Mouse (Mus musculus): Measurements from ENCODE around the gene 5031439G07Rik. TPM values are rescaled to one million over a fixed set of nuclear protein-coding genes. Genes with fewer than 3 reads are reported as not detected.
"Not testable (repeated sequence)": the region's sequence is repeated elsewhere in the genome, so short reads cannot be mapped to it uniquely, and the experiment has no call there.

Gene 5031439G07Rik
- polyA plus RNA-seq, 1 experiment, result 59.7 TPM

DNA sequence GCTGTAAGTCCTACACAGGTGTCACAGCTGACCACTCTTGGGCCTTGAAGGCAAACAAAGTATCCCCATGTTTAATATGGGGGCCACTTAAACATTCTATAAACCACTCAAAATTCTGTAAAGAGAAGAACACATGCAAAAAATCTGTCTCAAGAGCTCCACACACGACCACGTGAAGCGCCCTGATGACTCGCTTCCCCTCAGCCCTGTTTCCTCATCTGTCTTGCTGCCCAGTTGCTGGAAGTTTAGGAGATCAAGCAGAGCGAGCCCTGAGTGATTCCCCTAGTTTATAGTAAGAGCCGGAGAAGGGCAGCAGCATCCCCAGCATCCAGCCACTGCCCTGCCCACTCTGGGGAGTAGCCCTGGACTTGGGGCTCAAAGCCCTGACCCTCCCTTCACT, 28.5 kb downstream of the 5031439G07Rik start:
- DNase-seq (ENCODE audit: extremely low spot score in 1 of 2, low spot score in 1 of 2), result no peak

DNA sequence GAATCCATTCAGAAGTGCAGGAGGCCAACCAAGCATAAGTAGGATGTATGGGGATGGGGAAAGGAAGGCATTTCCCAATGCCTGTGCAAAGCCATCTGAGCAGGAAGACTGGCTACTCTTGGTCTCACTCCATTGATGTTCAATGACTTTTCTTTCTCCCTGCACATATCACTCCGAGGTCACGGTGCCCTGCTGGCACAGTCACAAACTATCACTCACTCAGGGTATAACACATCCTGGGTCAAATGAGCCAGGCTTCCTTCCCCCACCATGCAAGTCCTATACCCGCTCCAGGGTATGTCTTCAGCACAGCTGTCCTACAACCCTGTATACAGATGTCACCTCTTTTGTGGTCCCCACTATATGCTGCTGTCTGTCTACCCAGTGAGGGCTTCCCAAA, 30.0 kb downstream of the 5031439G07Rik start:
- DNase-seq (ENCODE audit: extremely low spot score in 1 of 2, low spot score in 1 of 2), result no peak

DNA sequence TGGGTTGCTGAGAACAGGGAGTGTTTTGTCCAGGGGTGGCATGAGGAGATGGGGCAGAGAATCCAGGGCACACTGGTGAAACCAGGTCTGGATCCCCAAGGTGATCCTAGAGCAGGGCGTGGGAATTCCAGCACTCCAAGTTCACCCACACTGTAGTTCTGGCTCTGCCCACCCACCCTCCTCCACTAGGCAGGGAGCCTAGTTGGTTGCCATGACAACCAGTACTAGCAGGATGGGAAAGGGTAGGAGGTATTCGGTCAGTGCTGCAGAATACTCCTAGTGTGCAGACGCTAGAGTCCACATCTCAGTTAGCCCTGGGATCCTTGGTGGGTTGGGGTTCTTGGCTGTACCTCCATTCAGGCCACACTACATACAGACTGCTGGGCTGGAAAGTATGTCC, 30.5 kb downstream of the 5031439G07Rik start:
- peak; percentile 68 to 80 for DNase-seq (ENCODE audit: extremely low spot score in 1 of 2, low spot score in 1 of 2)

DNA sequence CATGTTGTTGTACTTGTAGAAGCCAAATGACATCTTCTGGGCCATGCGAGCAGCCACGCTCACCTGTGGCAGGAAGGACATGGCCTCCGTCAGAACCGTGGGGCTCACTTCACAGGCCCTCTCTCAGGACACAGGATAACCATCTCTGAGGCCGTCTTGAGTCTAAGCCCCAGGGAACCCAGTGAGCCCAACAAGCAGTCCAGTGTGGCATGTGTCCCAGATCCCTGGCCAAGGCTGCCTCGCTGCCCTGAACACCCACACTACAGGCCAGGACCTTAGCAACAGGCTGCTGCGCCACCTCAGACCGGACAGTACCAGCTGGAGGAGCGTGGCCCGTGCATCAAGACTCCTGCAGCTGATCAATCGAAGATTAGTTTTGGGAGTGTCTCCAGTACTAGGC, 35.1 kb downstream of the 5031439G07Rik start:
- no peak for DNase-seq (ENCODE audit: extremely low spot score in 1 of 2, low spot score in 1 of 2)

DNA sequence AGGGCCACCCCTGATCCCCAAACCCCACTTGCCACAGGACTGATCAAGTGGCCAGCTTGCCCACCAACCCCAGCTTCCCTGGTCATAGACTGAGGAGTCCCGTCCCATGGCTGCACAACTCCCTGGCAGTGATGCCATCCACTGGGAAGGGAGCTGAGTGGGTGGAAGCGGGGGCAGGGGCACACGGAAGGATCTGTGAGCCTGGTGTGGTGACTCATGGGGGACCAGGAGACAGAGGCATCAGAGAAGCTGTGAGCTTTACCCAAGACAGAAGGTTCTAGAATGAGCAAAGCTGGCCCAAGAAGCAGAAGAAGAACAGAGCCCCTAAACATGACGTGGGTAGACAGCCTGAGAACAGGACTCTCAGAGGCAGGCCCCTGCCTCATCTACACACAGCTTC, 38.3 kb downstream of the 5031439G07Rik start:
- DNase-seq (ENCODE audit: extremely low spot score in 1 of 2, low spot score in 1 of 2), result peak; percentile 69 to 83

DNA sequence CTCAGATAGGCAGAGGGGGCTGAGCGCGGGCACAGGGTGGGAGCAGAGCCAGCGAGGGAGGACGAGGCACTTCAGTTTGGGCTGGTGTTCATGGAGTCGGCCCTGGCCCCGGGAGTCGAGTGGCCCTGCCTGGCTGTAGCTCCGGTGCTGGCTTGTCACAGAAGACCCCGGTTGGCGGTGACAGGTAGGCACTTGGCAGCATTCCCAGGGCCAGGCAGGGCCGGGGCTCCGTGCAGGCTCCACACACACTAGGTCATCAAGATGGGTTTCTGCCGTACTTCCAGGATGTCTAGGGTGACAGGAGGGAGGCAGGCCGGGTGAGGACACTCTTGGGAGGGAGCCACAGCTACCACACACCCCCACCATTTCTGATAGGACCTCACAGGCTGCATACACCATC, 39.4 kb downstream of the 5031439G07Rik start:
- DNase-seq (ENCODE audit: extremely low spot score in 1 of 2, low spot score in 1 of 2), result no peak

DNA sequence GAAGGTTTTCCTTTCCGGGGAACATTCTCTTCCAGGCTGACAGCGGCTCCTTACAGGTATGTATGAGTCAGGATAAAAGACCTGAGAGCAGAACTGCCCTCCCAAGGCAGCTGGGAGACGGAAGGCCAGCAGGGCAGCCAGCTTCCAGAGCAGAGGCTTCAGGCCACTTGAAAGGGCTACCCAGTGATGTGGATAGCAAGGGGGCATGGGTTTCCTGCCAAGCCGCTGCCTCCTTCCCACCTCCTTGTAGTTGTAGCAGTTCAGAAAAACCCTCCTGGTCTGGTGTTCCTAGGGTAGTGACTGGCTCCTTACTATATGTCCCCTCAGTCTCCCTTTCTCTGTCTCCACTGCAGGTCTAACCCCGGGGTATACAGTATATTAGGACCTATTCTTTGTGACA, 44.0 kb downstream of the 5031439G07Rik start:
- DNase-seq (ENCODE audit: extremely low spot score in 1 of 2, low spot score in 1 of 2), result no peak

DNA sequence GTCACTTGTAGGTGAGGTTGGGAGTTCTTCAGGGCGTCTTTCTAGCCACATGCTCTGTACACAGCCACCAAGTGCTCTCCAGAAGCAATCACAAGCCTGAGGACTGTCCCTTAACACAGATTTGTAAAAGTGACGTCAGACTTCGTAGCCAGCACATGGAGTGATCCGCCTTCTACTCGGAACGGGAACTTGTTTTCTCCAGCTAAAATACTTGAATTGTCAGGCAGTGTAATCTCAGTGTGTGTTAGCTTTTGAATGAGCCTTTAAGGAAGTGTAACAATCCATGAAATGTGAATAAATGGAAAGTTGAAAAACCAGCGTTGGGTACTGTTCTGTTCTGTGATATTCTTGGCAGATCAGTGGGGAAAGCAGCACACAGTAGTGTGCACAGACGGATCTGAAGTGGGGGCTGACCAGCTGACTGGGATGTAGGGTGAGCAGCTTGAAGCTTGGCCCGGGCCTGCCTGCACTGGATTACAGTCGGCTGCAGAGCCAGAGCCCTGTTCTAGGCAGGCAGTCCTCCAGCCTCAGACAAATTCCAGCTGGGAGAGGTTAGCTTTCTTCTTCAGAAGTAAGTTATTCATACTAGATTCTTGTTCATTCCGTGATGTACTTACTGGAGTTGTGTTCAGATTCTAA, 45.6 kb downstream of the 5031439G07Rik start:
- peak; percentile 38 to 63 for DNase-seq (ENCODE audit: extremely low spot score in 1 of 2, low spot score in 1 of 2)

DNA sequence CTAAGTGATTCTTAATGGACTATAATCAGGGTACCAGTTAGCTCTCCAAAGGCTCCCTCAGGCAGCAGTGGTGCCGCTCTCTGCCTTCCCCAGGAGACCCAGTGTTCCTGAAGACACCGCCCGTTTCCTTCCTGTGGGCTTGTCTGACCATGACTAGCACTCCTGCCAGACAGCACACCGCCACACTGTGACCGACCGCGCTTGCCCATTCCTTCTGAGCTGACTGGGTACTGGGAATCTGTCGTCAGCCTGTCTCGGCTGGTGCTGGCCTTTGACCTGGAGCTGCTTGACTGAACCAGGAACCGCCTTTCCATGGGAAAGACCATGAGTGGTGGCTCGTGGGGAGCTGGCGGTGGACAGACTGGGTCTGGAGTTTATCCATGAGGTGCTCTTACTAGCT, 48.2 kb downstream of the 5031439G07Rik start:
- no peak for DNase-seq (ENCODE audit: extremely low spot score in 1 of 2, low spot score in 1 of 2)

DNA sequence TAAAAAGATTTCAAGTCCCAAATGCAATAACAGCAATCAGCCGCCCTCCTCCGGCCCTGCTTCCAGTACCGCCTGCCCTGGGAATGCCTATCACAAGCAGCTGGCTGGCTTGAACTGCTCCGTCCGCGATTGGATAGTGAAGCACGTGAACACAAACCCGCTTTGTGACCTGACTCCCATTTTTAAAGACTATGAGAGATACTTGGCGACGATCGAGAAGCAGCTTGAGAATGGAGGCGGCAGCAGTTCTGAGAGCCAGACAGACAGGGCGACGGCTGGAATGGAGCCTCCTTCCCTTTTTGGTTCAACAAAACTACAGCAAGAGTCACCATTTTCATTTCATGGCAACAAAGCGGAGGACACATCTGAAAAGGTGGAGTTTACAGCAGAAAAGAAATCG, 53.5 kb downstream of the 5031439G07Rik start:
- DNase-seq (ENCODE audit: extremely low spot score in 1 of 2, low spot score in 1 of 2), result peak in 1 of 2 experiments; percentile 70

DNA sequence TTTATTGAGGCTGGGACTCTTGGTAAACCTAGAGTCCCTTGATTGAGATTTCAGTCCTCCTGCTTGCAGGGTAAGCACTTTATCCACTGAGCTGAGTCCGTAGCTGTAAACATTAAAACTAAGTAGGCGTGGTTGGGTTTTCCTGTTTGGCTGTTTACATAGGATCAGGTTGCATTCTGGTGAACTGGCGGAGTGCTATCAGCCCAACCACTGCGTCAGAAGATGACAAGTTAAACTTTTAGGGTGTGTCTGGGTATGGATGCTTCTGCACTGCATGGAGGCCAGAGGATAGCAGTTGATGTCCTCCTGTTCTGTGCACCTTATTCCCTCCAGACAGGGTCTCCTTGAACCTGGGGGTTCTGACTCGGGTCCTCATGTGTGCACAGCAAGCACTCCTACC, 56.0 kb downstream of the 5031439G07Rik start:
- no peak for DNase-seq (ENCODE audit: extremely low spot score in 1 of 2, low spot score in 1 of 2)

DNA sequence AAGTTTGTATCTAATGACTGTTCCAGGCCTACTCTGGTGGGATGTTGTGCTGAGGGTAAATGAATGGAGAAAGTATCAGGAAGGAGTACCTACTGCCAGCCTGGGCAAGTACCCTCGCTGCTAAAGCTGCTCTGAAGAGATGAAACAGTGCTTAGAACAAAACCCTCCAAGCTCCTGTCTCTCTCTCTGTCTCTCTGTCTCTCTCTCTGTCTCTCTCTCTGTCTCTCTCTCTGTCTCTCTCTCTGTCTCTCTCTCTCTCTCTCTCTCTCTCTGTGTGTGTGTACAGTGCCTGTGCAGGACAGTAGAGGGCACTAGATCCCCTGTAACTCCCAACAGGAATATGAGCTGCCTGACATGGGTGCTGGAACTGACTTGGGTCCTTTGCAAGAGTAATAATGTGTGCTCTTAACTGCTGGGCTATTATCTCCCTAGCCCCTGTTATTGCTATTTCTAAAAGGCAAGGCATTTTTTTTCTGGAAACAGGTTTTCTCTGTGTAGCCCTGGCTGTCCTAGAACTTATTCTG, 62.8 kb downstream of the 5031439G07Rik start:
- no peak for DNase-seq (ENCODE audit: extremely low spot score in 1 of 2, low spot score in 1 of 2)

DNA sequence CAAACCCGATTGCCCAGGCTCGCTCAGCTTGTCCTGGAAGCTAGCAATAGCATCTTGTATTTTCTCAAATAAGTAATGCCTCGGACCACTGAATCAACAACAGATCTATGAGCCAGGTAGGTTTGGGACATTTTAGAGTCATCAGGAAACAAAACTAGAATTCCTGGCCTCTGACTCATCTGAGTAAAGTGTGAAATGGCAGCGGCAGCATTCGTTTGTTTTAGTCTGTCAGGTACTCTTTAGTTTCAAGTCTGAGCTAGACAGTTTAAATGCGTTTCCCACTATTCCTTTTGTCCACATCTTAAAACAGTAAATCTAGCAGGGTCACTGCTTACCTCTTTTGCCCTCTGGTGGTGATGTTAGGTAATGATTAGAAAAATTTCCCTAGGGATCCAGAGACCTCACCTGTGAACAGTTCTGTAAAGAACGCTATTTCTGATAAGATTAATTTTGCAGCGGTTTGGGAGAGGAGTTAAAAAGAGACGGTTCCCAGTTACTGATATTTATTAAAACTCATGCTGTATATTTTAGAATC, 63.5 kb downstream of the 5031439G07Rik start:
- peak in 1 of 2 experiments; percentile 85 for DNase-seq (ENCODE audit: extremely low spot score in 1 of 2, low spot score in 1 of 2)

DNA sequence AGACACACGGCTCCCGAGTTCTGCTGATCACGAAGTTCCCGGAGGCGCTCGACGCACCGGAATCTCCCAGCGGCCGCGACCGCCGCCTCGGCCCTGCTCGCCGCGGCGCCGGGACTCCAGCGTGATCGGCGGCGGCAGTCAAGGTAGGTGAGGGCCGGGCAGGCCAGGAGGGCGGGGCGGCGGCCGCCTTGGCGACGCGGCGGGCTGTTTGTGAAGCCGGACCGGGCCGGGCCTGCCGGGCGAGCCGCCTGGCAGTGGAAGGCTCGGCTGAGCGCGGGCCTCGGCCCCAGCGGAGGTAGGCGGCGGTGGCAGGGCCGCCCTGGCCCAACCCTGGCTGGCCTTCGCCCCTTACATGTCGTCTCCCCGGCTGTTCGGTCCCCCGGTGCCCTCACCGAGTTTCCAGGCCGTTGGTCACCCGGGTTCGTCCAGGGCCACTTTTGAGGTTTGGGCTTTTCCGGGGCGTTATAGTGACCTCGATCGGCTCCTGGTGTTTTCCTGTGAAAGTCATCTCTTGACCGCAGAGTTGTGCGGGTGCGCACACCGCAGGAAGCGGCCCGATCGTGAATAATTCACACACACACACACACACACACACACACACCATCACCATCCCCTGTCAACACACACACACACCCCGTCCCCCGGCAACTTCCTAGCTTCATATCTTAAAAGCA, 64.7 kb downstream of the 5031439G07Rik start:
- DNase-seq (ENCODE audit: extremely low spot score in 1 of 2, low spot score in 1 of 2), result no peak

DNA sequence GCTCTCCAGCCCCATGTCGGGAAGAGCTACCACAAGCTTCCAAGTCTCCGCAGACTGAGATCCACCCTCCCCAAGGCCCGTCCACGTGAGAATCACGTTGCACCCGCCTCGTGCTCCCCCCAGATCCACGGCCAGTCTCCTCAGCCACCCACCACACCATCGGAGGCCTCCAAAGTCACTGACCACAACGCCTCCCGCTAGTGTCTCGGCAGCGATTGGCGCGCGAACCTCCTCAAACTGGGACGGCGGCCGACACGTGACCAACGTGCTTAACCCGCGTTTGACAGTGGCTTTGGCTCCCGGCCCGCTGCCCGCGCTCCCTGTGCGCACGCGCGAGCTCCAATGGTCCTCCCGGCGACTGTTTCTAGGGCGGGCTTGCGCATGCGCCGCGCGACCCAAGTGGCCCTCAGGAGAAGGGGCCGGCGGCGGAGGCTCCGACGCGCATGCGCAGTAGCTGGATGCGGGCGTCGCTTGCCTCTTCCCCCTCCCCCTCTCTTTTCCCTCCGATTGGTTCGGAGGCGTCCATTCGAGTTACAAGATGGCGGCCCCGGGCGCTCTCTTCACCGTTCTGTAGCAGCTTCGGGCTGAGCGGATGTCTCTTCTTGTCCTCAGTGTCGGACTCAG, 65.4 kb downstream of the 5031439G07Rik start, which contains the start of gene Nup50:
Gene Nup50 (plus strand): TSS at position 528 of the 624 bp plus-strand sequence.
- peak; percentile 98 to 100 for DNase-seq (ENCODE audit: extremely low spot score in 1 of 2, low spot score in 1 of 2)

DNA sequence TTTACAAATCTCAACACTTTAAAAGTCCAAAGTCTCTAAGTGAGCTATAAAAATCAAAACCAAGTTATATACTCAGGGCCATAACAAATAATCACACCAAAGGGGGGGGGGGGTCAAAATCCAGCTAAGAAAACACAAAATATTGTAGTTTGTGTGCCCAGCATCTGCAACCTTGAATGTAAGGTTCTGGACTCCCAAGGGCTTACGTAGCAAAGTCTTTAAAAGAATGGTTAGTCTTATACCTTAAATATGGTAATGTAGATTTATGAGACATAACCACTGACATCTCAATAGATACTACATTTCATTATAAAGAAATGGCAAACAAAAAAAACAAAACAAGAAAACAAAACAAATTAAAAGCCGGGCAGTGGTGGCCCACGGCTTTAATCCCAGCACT, 68.4 kb downstream of the 5031439G07Rik start, which contains the start of gene Gm29666:
Gene Gm29666 (minus strand): TSS at position 101 of the 400 bp plus-strand sequence.
- no peak for DNase-seq (ENCODE audit: extremely low spot score in 1 of 2, low spot score in 1 of 2)

DNA sequence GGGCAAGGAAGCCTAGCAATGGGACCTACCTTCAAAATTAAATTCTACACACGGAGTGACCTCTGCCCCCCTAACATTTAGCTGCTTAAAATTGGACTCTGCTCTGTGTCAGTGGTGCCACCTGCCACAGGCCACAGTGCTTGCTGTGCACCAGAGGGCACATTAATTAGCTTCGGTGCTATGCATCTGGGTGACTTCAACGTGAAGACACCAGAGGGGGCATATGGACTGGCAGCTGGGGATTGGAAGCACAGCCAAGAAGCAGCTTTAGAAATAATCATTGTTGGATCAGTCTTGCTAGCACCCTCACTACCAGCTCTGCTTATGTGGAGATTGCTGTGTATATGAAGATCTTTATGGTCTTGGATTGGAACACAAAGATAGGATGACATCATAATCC, 75.2 kb downstream of the 5031439G07Rik start:
- DNase-seq (ENCODE audit: extremely low spot score in 1 of 2, low spot score in 1 of 2), result no peak

DNA sequence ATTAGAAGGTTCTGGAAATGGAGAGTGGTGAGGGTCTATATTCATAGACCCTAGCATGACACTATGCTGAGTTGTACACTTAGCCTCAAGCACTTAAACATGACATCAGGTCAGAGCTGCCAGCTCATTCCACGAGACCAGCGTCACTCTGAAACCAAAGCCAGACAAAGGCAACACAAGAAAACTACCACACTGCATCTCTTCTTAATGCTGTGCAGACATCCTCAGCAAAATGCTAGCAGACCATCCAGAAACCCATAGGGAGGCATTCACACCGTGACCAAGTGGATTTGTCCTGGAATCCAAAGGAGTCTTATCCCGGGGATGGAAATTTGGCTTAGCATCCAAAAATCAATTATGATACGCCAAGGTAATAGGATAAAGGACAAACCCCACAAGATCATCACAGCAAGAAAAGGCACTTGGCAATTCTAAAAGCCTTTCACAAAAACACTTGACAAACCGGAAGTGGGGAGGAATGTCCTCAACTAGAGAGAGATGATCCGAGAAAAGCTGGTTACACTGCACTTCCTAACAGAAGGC, 84.4 kb downstream of the 5031439G07Rik start:
- DNase-seq (ENCODE audit: extremely low spot score in 1 of 2, low spot score in 1 of 2), result no peak

DNA sequence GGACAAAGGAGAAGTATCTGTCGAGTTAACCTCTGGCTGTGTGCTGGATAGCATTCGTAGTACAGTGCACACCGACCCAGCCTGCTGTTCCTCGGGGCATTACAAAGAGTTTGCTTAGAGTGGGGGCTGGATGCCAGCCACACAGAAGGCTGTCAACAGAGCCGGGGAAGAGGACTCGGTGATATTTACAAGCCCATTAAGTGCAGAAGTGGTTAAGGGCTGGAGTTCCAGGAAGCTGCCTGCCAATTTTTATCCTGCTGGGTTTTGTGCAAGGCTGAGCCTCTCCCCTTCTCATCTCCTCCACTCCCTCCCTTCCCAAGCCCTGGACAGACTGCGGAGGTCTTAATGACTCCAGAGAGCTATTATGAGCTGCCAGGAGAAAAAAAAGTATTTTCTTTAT, 90.3 kb downstream of the 5031439G07Rik start:
- DNase-seq (ENCODE audit: extremely low spot score in 1 of 2, low spot score in 1 of 2), result no peak

DNA sequence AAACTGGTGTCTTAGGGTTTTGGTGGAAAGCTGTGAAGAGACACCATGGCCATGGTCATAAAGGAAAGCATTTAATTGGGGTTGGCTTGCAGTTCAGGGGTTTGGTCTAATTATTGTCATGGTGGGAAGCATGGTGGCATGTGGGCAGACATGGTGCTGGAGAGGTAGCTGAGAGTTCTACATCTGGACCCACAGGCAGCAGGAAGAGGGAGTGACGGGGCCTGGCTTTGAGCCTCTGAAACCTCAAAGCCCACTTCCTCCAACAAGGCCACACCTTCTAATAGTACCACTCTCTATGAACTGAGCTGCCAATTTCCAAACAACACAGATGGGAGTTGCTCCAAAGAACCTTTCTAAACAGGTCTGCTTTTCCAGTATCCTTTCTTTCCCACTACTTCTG, 91.7 kb downstream of the 5031439G07Rik start:
- no peak for DNase-seq (ENCODE audit: extremely low spot score in 1 of 2, low spot score in 1 of 2)

DNA sequence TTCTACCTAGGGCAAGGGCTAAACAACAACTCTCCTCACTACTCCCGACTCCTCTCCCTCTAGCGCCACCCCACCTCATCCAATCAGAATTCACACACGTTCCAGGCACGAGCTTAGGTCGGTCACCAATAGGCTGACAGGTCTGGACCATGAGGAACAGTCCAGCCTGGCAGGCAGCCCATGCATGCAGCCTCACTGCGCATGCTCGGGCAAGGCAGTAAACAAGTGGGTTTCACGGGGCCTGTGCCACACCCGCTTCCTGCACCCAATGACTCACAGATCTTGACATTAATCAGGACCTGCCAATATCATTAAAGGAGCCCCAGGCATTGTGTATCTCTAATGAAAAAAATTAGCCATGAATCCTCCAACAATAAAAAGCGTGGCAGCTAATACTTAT, 92.1 kb downstream of the 5031439G07Rik start:
- not testable (repeated sequence) for DNase-seq (ENCODE audit: extremely low spot score in 1 of 2, low spot score in 1 of 2)

Data from frontal cortex, adult 2 months (tissue).